Mouse (Mus musculus) lung, embryonic 14.5 days (tissue): ENCODE results near the gene Sumo2. TPM values are rescaled to one million over a fixed set of nuclear protein-coding genes. Genes with fewer than 3 reads are reported as not detected.
"Not testable (repeated sequence)": the region's sequence is repeated elsewhere in the genome, so short reads cannot be mapped to it uniquely, and the experiment has no call there.

Experiments
- ATAC-seq: fragments of 200-750 bp; cut with Nextera tagmentation; 2 replicates; pipeline ENCODE4 v1.8.0; 2017; ENCODE audit warnings: mild to moderate bottlenecking, moderate TSS enrichment, moderate library complexity; ENCODE audit not compliant: insufficient read depth
- DNase-seq: peaks from one replicate; pipeline ENCODE4 v3.0.0-alpha.2; 2015
- H3K27ac ChIP-seq: fragments of 300-500 bp; sonication (generic); 2 replicates; pipeline ENCODE4 v1.5.1; 2014; ENCODE audit warnings: low read depth, mild to moderate bottlenecking, moderate library complexity
- H3K27me3 ChIP-seq: fragments of 300-500 bp; sonication (generic); 2 replicates; pipeline ENCODE4 v1.6.1; 2014; ENCODE audit warnings: low read length, control low read depth; ENCODE audit not compliant: insufficient read depth
- H3K36me3 ChIP-seq: fragments of 300-500 bp; sonication (generic); 2 replicates; pipeline ENCODE4 v1.6.1; 2014; ENCODE audit warnings: control low read depth; ENCODE audit not compliant: insufficient read depth
- H3K4me1 ChIP-seq: fragments of 300-500 bp; sonication (generic); 2 replicates; pipeline ENCODE4 v1.6.1; 2014; ENCODE audit warnings: antibody characterized with exemption, control low read depth; ENCODE audit not compliant: insufficient read depth
- H3K4me2 ChIP-seq: fragments of 300-500 bp; sonication (generic); 2 replicates; pipeline ENCODE4 v1.6.1; 2014; ENCODE audit warnings: mild to moderate bottlenecking
- H3K4me3 ChIP-seq: fragments of 300-500 bp; sonication (generic); 2 replicates; pipeline ENCODE4 v1.5.1; 2014; ENCODE audit warnings: low read depth, low read length
- H3K9ac ChIP-seq: fragments of 300-500 bp; sonication (generic); 2 replicates; pipeline ENCODE4 v1.6.1; 2014
- H3K9me3 ChIP-seq: fragments of 300-500 bp; sonication (generic); 2 replicates; pipeline ENCODE4 v1.6.1; 2016; ENCODE audit warnings: low read depth, low read length, control low read depth
- CTCF ChIP-seq: IDR thresholded peaks from 2 replicates; pipeline ENCODE4 v1.5.1; 2016; ENCODE audit warnings: antibody characterized with exemption, low read depth
- WGBS: fragments of 180-500 bp; shearing (Covaris S2); extraction: QIAGEN DNeasy Blood & Tissue Kit; methylation state at CpG from one replicate; pipeline ENCODE4 v1.1.7; 2014; 5-methylcytosine and 5-hydroxymethylcytosine counted together
- polyA plus RNA-seq: library from polyadenylated mRNA; unstranded; fragments of >200 nt; fragmentation: Nextera tagmentation; extraction: Ambion mirVana; gene quantifications from 2 replicates; pipeline ENCODE4 v1.2.1, GENCODE M21; 2014

The Sumo2 gene
- polyA plus RNA-seq, 1 experiment from 2014 or later = 1,096 TPM

GRCm38 (mm10) chr11:115483278-115483677, 52.8 kb downstream of the Sumo2 start:
- no peak for TF ChIP-seq CTCF
- WGBS = 69% methylated on average over 11 of the region's 11 CpGs

GRCm38 (mm10) chr11:115481553-115482259, 54.4 kb downstream of the Sumo2 start:
- Histone ChIP-seq H3K27me3 (no peaks in the 10 kb centered on the region), H3K9ac (no peak overlapping the region; the same call in 1 of the 2 replicates), H3K4me2 (no peak overlapping the region), H3K9me3 (no peaks in the 10 kb centered on the region), H3K27ac (no peak overlapping the region), H3K36me3 (no peaks in the 10 kb centered on the region), H3K4me3 (no peak overlapping the region), H3K4me1 (no peaks in the 10 kb centered on the region)
- DNase-seq (no peak), ATAC-seq (no peak)
- 69% methylated on average over 6 of the region's 6 CpGs for WGBS
- TF ChIP-seq CTCF = no peak

More at GRCm38 (mm10) chr11:115483278-115483677, 52.8 kb downstream of the Sumo2 start:
- no peak overlapping the region for H3K4me2 ChIP-seq
- H3K27ac ChIP-seq = no peak overlapping the region
- H3K4me3 ChIP-seq = no peak overlapping the region
- no peak overlapping the region for H3K9ac ChIP-seq
- H3K36me3 ChIP-seq = no peaks in the 10 kb centered on the region
- H3K9me3 ChIP-seq = no peaks in the 10 kb centered on the region
- no peak for DNase-seq
- no peaks in the 10 kb centered on the region for H3K4me1 ChIP-seq
- H3K27me3 ChIP-seq = no peaks in the 10 kb centered on the region
- no peak for ATAC-seq

- no peaks in the 10 kb centered on the region for H3K27me3 ChIP-seq
- 83% methylated on average over 9 of the region's 9 CpGs for WGBS
Observed at GRCm38 (mm10) chr11:115478296-115478938, 57.7 kb downstream of the Sumo2 start.

GRCm38 (mm10) chr11:115477388-115477787, 58.7 kb downstream of the Sumo2 start:
- not testable (repeated sequence) for H3K36me3 ChIP-seq, H3K27ac ChIP-seq, H3K9ac ChIP-seq, ATAC-seq, H3K9me3 ChIP-seq, DNase-seq, H3K27me3 ChIP-seq, H3K4me1 ChIP-seq, H3K4me3 ChIP-seq
- H3K4me2 ChIP-seq = 0 out of 2 replicates have a peak overlapping the region, but pooled peaks have one; percentile 83
- WGBS = 77% methylated on average over 7 of the region's 7 CpGs

More at GRCm38 (mm10) chr11:115478296-115478938, 57.7 kb downstream of the Sumo2 start:
- Histone ChIP-seq H3K4me1 (peaks cover 7% of the 10 kb centered on the region), H3K27ac (no peak overlapping the region), H3K4me3 (no peak overlapping the region), H3K4me2 (no peak overlapping the region), H3K9me3 (no peaks in the 10 kb centered on the region), H3K36me3 (no peaks in the 10 kb centered on the region), H3K9ac (no peak overlapping the region)
- ATAC-seq (no peak), DNase-seq (no peak)
- no peak for TF ChIP-seq CTCF

- not testable (repeated sequence) for H3K9me3 ChIP-seq, H3K36me3 ChIP-seq, H3K27ac ChIP-seq, H3K9ac ChIP-seq, ATAC-seq, DNase-seq, H3K4me1 ChIP-seq, H3K27me3 ChIP-seq
- Histone ChIP-seq H3K4me2 (peak overlapping the region; percentile 83), H3K4me3 (peak overlapping the region; percentile 70)
- 77% methylated on average over 4 of the region's 4 CpGs for WGBS
Observed at GRCm38 (mm10) chr11:115476630-115477029, 59.4 kb downstream of the Sumo2 start.

GRCm38 (mm10) chr11:115475758-115476237, 60.3 kb downstream of the Sumo2 start:
- WGBS = 4% methylated on average over 28 of the region's 28 CpGs
- Histone ChIP-seq H3K4me3 (peak overlapping the region; percentile 70), H3K36me3 (no peaks in the 10 kb centered on the region), H3K4me2 (peak overlapping the region; percentile 83), H3K9ac (peak overlapping the region; percentile 66), H3K27me3 (no peaks in the 10 kb centered on the region), H3K4me1 (peaks cover 7% of the 10 kb centered on the region), H3K27ac (no peak overlapping the region), H3K9me3 (no peaks in the 10 kb centered on the region)
- ATAC-seq (peak; percentile 7), DNase-seq (no peak)
- no peak for TF ChIP-seq CTCF

- peak within 1 kb of the TSS; percentile 83 for H3K4me2 ChIP-seq
- H3K9ac ChIP-seq = peak within 1 kb of the TSS; percentile 66
- peaks cover 7% of the 10 kb centered on the region for H3K4me1 ChIP-seq
- H3K36me3 ChIP-seq = no peaks in the 10 kb centered on the region
- WGBS = under 1% methylated on average over 26 of the region's 26 CpGs
- H3K9me3 ChIP-seq = no peaks in the 10 kb centered on the region
- peak within 1 kb of the TSS; percentile 77 for H3K27ac ChIP-seq
- no peaks in the 10 kb centered on the region for H3K27me3 ChIP-seq
- peak within 1 kb of the TSS; percentile 70 for H3K4me3 ChIP-seq
- ATAC-seq (peak; percentile 97), DNase-seq (peak; percentile 99)
- no peak for TF ChIP-seq CTCF
Observed at GRCm38 (mm10) chr11:115475025-115475757, 60.9 kb downstream of the Sumo2 start, which contains the start of gene Armc7. Gene Armc7 (plus strand): TSS chr11:115475667.
